Mouse (Mus musculus) Muller cell, postnatal 12 days (primary cell): Measurements from ENCODE around the gene Olfr979.
"Not testable (repeated sequence)": the region's sequence is repeated elsewhere in the genome, so short reads cannot be mapped to it uniquely, and the experiment has no call there.

Experiments used
- DNase-seq: peaks from one replicate; pipeline ENCODE4 v3.0.0-alpha.2; 2015; ENCODE audit errors: inconsistent ontology term

Olfr979 gene

DNA sequence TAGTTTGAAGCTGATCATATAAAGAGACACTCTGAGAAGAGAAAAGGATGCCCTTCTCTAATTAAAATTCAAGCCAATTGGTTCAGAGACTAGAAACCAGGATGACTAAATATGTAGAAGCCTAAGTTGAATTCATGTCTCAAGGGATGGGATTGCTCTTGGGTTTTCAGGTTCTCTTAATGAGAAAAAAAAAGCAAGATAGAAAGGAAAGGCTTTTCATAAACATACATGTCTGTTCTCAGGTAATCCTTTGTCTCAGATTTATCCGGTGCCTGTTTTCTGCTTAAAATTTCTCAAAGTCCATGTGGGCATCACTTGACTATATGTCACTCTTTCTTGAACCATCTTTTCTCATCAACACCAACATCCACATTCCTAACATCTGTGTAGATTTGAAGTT is at the start of gene Olfr979:
Gene Olfr979, minus strand, starts transcription at position 101 of the 400 bp plus-strand sequence.
- DNase-seq = no peak

DNA sequence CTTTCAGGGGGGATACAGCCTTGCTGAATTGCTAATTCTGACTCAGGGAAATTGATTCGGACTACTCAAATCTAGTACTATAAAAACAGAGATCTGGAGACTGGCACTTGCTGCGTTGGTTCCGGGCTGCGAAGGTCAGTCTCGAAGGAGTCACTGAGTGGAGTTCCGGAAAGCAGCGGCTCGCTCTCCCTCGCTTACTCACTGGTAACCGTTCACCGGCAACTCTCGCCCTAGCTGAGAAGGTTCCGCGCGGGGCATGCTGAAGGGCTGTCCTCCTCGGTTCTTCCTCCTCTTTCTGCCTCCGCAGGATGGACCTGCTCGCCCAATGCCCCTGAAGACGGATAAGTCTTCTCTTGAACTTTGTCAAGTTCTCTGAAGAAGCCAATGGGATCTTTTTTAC is 46.9 kb upstream of the Olfr979 start:
- no peak for DNase-seq

DNA sequence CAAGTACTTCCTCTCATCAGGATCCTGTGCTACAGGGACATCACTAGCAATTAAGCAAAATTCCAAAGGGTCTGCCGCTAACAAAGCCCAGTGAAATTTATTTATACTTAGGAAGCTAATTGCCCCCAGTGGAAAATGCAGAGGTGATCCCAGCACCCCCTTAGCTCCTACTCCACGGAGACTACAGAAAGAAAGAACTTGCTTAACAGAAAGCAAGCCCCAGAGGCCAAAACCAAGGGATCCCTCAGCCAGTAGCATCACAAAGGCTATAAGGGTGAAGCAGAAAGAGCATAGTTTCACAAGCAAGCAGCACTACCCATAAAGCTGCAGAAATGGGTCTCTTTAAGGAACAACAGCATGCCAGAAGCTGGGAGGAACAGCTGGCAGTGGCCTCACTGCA is 17.9 kb upstream of the Olfr979 start, which contains the start of gene Olfr981:
Gene Olfr981, plus strand, starts transcription at position 301 of the 400 bp plus-strand sequence.
- DNase-seq = no peak

DNA sequence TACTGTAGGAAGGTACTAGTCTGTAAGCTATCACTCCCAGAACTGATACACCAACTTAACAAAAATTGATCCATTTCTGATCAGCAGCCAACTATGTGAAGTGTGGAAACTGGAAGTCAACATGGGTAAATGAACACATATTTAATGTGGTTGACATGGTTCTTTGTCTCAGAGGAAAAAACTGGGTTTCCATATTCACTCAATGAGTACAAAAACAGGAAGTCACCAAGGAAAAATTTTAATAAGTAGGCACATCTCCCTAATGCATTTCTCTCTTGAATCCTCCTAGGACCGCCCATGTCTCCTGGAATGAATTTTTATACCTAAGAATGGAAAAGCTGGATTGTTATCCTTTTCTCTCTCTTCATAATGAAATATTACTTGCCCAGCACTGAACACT is 6.2 kb upstream of the Olfr979 start, which contains the start of gene Olfr980:
Gene Olfr980, minus strand, starts transcription at position 101 of the 400 bp plus-strand sequence.
- no peak for DNase-seq

DNA sequence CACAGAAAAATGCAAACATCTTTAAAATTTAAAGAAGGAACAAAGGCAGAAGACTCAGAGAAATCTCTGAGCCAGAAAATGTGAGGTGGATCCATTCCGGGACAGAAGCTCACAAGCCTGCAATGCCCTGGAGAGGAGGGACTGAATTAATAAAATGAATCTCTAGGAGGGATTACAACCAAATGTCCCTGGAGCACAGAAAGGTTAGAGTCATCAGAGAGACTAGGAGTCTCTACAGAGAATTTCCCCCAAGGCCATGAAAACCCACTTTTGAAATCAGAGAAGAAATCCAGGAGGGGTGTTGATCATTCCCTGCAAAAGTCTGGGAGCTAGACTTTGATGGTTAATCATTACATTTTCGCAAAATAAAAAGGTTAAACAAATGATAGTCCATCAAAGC is 11.5 kb downstream of the Olfr979 start, which contains the start of gene Olfr978:
Gene Olfr978, plus strand, starts transcription at position 301 of the 400 bp plus-strand sequence.
- DNase-seq = no peak

DNA sequence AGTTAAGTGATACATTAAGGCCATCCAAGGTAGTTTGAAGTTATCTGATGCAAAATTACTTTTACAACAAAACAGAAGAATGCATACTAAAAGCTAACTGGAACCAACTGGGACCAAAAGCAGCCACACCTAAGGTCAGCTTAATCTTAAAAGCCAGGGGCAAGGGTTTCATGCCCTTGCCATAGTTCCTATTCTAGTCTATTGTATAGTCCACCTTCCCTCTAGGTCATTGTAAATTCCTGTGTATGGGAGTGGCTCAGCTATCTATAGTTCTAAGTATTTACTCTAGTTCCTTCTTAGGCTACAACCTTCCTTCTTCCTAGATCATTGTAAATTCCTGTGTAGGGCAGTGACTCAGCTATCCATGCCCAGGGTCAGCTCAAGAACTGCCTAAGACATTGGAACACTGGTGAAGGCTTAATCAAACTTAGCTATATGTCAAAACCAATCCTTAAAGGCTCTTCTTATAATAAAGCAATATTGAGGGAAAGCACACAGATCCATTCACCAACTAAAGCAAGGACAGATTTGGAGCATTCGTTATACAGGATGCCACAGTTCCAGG is 26.6 kb downstream of the Olfr979 start:
- DNase-seq = not testable (repeated sequence)

DNA sequence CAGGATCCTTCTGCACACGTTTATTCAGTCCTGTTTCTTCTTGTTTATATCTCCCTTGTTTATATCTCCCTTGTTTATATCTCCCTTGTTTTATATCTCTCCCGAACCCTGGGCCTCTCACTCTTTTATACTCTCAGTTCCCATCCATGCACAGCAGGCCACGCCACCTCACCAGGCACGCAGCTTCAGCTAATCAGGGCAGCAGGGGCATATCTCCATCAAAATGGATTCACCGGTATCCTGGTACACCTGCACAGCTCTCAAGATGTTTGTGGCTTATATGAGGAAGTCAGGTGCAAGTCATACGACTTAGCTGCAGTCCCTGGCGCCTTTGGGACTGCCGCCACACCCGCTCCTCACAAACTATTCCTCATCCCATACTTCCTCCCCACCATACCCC is 42.2 kb downstream of the Olfr979 start, which contains the start of gene Olfr976:
Gene Olfr976, minus strand, starts transcription at position 101 of the 400 bp plus-strand sequence.
- DNase-seq = not testable (repeated sequence)

DNA sequence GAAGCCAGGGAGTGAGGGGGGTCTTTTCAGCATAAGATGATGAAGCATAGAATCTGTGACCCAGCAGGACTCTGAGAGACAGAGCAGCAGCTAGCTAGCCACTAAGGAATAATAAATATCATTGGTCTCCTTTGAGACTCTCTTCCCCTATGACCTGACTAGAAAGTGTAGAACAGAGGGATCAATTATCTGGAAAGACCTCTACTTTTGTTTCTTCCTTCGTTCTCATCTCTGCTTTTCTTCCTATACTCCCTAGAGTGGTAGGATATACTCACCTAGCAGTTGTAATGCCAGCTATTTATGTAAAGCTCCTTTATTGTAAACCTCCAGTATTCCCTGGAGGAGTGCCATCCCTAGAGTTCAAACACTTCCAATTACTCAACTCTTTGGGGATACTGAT is 51.3 kb downstream of the Olfr979 start, which contains the start of gene Olfr975:
Gene Olfr975, minus strand, starts transcription at position 101 of the 400 bp plus-strand sequence.
- no peak for DNase-seq
